Mouse (Mus musculus) monocyte, adult 5-6 weeks (primary cell): Measurements from ENCODE around the gene 1300017J02Rik. TPM values are rescaled to one million over a fixed set of nuclear protein-coding genes. Genes with fewer than 3 reads are reported as not detected.
A peak's percentile ranks its signal among the peaks of the same experiment; 100 is the strongest.

Experiments
- ATAC-seq: fragments of 153-309, 156-312 bp; replicated peaks from 2 replicates; pipeline ENCODE4 v1.8.0; 2017; ENCODE audit warnings: mild to moderate bottlenecking; ENCODE audit not compliant: low TSS enrichment, insufficient number of reproducible peaks, severe bottlenecking, poor library complexity, low FRiP score
- total RNA-seq: library from RNA; stranded (forward); fragments of 200-1000, 200-491, 200-594 nt; gene quantifications from 3 replicates; pipeline ENCODE4 v1.2.3, GENCODE M21; 2017

1300017J02Rik gene
- total RNA-seq, 1 experiment from 2014 or later, result not detected

GRCm38 (mm10) chr9:103228370-103229003 is 76.4 kb downstream of the 1300017J02Rik start:
- ATAC-seq, result no peak

DNA sequence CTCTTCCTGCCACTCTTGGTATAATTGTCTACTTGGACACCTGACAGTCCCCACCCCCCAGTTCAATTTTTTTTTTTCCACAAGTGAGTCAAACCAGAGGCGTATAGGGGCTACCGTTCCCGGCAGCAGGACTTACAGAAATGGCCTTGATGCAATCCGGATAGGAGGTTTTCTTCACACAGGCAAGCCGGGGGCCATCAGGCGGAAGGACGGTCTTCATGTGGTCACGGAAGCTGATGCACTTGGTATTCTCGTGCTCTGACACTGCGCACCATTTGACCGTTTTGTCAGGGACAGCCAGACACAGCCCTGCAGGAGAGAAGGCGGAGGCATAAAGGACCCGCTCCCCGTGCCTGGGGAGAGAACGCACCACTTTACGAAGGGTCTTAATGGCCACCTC is 77.1 kb downstream of the 1300017J02Rik start:
- no peak for ATAC-seq

DNA sequence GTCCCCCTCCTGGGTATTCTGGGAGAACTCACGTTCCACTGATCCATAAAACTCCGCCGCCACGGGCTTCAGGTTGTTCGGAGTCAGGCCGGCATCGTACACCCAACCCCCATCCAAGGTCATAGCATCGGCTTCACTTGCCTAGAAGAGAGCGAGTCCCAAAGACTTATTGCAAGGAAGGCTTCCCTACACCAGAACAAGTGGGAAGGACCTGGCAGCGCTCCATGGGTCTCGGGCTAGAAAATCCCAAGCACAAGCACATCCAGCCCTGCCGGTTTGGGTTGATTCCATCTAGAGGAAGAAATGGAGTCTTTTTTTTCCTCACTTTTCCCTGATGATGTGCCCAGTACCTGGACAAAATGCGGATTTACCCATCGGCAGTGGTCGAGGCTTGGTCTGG is 78.1 kb downstream of the 1300017J02Rik start:
- ATAC-seq, result no peak

DNA sequence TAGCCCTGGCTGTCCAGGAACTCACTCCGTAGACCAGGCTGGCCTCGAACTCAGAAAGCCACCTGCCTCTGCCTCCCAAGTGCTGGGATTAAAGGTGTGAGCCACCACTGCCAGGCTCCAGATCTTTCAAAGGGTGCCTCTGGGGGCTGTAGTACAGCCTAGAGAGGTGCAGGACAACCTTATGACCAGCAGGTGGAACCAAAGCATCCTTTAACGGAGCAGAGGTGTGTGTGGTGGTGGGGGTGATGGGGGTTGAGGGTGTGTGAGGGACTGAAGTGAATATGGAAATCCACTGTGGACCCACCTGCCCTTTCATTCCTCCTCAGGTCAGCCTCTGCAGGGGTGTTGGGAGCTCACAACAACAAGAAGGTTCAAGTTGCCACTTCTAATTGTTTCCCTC is 79.4 kb downstream of the 1300017J02Rik start:
- no peak for ATAC-seq

- ATAC-seq, result no peak
These were observed 80.2 kb downstream of the 1300017J02Rik start for GRCm38 (mm10) chr9:103224721-103225120.

DNA sequence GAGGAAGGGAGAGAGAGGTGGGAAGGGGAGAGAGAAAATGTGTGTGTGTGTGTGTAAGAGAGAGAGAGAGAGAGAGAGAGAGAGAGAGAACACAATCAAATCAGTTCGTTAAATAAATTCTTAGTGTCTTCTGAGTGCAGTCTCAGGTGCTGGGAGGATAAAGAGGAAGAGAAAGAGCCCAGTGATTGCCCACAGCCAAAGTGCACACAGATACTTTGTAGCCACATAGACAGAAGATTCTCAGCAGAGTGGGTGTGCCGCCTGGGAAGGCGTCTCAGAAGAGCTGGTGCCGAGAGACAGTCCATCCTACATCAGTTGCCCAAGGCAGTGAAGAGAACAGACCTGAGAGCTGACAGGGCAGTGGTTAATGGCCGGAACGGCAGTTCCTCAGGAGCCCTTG is 90.6 kb downstream of the 1300017J02Rik start:
- no peak for ATAC-seq

DNA sequence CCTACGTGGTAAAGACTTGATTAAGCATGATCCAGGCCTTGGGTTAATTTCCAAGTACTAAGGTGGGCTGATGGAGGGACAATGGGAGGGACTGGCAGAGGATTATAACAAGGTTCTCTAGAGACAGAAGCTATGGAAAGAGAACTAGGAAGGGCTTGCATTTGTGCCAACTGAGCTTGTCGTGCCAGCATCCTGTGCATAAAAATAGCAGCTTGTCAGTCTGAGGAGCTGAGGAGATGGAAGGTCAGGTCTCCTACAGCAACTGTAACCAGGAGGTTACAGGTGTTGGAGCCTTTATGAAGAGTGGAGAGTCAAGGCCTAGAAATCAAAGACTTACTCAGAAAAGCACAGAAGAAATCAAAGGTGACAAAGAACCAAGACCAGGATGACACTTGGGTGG is 91.3 kb downstream of the 1300017J02Rik start:
- ATAC-seq, result no peak

DNA sequence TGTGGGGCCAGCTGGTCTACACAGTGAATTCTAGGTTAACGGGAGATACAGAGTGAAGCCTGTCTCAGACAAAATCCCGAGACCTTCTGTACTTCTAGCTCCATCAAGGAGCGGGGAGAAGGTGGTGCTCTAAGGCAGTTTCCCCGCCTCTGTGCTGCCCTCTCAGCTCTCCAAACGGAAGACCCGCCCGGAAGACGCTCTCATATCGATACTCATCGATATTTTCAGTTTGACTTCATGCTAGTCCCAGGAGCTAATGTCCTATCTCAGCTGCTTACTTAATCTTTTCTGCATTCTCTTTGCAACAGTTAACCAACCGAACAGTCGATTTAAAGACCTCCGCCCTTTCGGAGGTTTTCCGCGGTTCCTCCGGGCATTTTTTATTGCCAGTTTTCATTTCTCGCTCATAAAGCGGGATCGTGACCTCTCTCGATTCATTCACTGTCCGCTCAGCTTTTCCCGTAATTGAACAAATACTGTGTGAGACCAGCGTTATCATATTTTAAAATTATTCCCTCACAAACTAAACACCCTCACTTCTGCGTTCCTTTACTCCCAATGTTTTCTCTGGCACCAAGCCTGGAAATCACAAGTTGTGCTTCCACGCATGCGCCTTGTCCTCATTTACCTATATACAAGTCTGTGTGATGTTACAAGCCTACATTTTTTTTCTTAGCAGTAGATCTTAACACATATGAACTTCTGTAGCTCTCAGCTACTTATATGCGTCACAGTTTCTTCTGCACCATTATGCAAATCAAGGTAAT is 92.0 kb downstream of the 1300017J02Rik start:
- no peak for ATAC-seq

DNA sequence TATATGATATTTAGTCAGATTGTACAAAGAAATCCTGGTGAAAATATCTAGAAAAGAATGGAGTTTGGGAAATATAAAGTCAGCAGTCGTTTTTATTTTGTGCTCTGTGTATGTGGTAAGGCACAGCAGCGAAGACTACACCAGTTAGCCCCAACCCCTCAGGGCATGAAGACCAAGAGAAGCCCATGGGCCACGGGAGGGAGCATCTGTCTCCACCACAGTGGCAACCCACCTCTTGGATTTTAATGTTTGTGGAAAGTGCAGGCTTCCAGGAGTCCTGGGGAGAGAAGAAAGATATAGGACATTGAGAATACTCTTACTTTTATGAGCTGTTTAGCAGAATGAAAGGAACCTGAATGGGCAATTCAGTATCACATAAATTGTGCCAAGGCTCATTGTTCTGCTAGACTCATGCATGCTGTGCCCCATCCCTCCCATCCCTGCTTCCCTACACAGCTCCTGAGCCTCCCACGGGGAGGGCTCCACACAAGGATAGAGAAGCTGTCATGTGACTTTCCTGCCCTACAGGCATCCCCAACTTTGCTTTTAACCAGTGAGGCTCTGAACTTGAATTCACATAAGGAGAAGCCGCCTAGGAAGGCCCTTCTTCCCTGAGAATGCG is 96.0 kb downstream of the 1300017J02Rik start:
- no peak for ATAC-seq

DNA sequence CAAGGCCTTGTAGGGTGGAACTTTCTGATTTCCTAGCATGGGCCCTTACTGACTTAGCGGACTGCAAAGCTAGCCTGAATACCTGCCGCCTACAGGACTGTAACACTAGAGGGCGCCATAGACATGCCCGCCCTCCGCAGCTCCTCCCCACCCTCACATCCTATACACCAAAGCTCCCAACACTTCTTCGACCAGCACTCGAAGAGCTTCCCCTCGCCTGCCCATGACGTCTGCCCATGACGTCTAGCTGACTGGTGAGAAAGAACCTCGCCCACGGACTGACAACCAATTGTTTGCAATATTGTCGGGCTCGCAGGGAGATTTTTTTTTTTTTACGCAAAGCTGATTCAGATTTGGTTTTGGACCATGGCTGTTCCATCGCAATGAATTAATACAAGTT is 97.0 kb downstream of the 1300017J02Rik start:
- peak; percentile 99 for ATAC-seq

GRCm38 (mm10) chr9:103205786-103206185 is 99.1 kb downstream of the 1300017J02Rik start:
- no peak for ATAC-seq

- ATAC-seq, result peak; percentile 99
These were observed 103.2 kb downstream of the 1300017J02Rik start, which contains the start of gene Srprb for GRCm38 (mm10) chr9:103201561-103202260. Srprb (minus strand) TSS chr9:103202137.

Other genes with a start within 250 kb of the 1300017J02Rik start
- 0.48 to 6.9 TPM (median 4.3 TPM) in 3 replicates for gene Rab6b, start 193.3 kb downstream of the 1300017J02Rik start, total RNA-seq
- gene Srprb, start 102.9 kb downstream of the 1300017J02Rik start, total RNA-seq, result 14.5 to 18.0 TPM (median 14.6 TPM) in 3 replicates
- gene Gm20425, start 74.8 kb downstream of the 1300017J02Rik start, total RNA-seq, result not detected in 3 replicates
- 160 to 219 TPM (median 198 TPM) in 3 replicates for gene Trf, start 74.6 kb downstream of the 1300017J02Rik start, total RNA-seq
- gene Topbp1, start 133 bp upstream of the 1300017J02Rik start, total RNA-seq, result 71.1 to 109 TPM (median 75.5 TPM) in 3 replicates
- gene Cdv3, start 60.8 kb upstream of the 1300017J02Rik start, total RNA-seq, result 141 to 176 TPM (median 159 TPM) in 3 replicates
- 3.0 TPM in 2 of 3 replicates, not detected in the other for gene Bfsp2, start 175.3 kb upstream of the 1300017J02Rik start, total RNA-seq